Mouse (Mus musculus) common myeloid progenitor, adult 5-6 weeks (primary cell): ENCODE measurements around the gene Slc5a2. TPM values are rescaled to one million over a fixed set of nuclear protein-coding genes. Genes with fewer than 3 reads are reported as not detected.

Experiments used
- ATAC-seq: replicated peaks from 2 replicates; pipeline ENCODE4 v1.8.0; 2016; ENCODE audit warnings: low read depth, mild to moderate bottlenecking, moderate TSS enrichment, inconsistent platforms; ENCODE audit not compliant: poor library complexity, severe bottlenecking
- total RNA-seq: library from RNA; stranded (forward); fragments of 200-1000, 187-1606 nt; gene quantifications from 2 replicates; pipeline ENCODE4 v1.2.3, GENCODE M21; 2017

The Slc5a2 gene
- total RNA-seq, 1 experiment from 2014 or later = 0.14 TPM

- no peak for ATAC-seq
These were observed 17.1 kb upstream of the Slc5a2 start for GRCm38 (mm10) chr7:128248081-128249042.

- ATAC-seq = no peak
These were observed 15.5 kb upstream of the Slc5a2 start for GRCm38 (mm10) chr7:128249998-128250397.

GRCm38 (mm10) chr7:128251946-128252345 is 13.5 kb upstream of the Slc5a2 start:
- ATAC-seq = no peak

- ATAC-seq = peak; percentile 84
These were observed 12.8 kb upstream of the Slc5a2 start for GRCm38 (mm10) chr7:128252609-128253008.

- no peak for ATAC-seq
These were observed 10.5 kb upstream of the Slc5a2 start for GRCm38 (mm10) chr7:128254978-128255377.

GRCm38 (mm10) chr7:128255757-128256156 is 9.7 kb upstream of the Slc5a2 start:
- ATAC-seq = no peak

GRCm38 (mm10) chr7:128256783-128257334 is 8.6 kb upstream of the Slc5a2 start:
- no peak for ATAC-seq

GRCm38 (mm10) chr7:128266056-128266455 is 599 bp downstream of the Slc5a2 start:
- no peak for ATAC-seq

- ATAC-seq = no peak
These were observed 1.9 kb downstream of the Slc5a2 start for GRCm38 (mm10) chr7:128267391-128267790.

GRCm38 (mm10) chr7:128267813-128268212 is 2.4 kb downstream of the Slc5a2 start:
- ATAC-seq = no peak

GRCm38 (mm10) chr7:128270431-128270850 is 5.0 kb downstream of the Slc5a2 start:
- peak; percentile 59 for ATAC-seq

- ATAC-seq = no peak
These were observed 6.0 kb downstream of the Slc5a2 start for GRCm38 (mm10) chr7:128271496-128271895.

- no peak for ATAC-seq
These were observed 10.6 kb downstream of the Slc5a2 start for GRCm38 (mm10) chr7:128276051-128276450.

- no peak for ATAC-seq
These were observed 14.3 kb downstream of the Slc5a2 start for GRCm38 (mm10) chr7:128279750-128280149.

GRCm38 (mm10) chr7:128281765-128282164 is 16.3 kb downstream of the Slc5a2 start:
- ATAC-seq = no peak

GRCm38 (mm10) chr7:128282532-128283244 is 17.2 kb downstream of the Slc5a2 start:
- 0 out of 2 replicates have a peak, but pooled peaks have one; percentile 32 for ATAC-seq

GRCm38 (mm10) chr7:128284047-128284446 is 18.6 kb downstream of the Slc5a2 start:
- ATAC-seq = no peak

GRCm38 (mm10) chr7:128285060-128285459 is 19.6 kb downstream of the Slc5a2 start:
- ATAC-seq = no peak

- peak; percentile 94 for ATAC-seq
These were observed 23.6 kb downstream of the Slc5a2 start for GRCm38 (mm10) chr7:128288923-128289544.

GRCm38 (mm10) chr7:128294785-128295184 is 29.3 kb downstream of the Slc5a2 start:
- ATAC-seq = no peak
